Mouse (Mus musculus) lung, adult 2 months (tissue): ENCODE measurements around the gene Selp. TPM values are rescaled to one million over a fixed set of nuclear protein-coding genes. Genes with fewer than 3 reads are reported as not detected.

Experiments used
- DNase-seq: peaks from one replicate; pipeline ENCODE4 v3.0.0; 2022
- H3K4me1 ChIP-seq: fragments of 200-500 bp; 2 replicates; pipeline ENCODE4 v1.6.1; 2011; ENCODE audit warnings: low read length; ENCODE audit not compliant: control insufficient read depth, insufficient read depth
- H3K4me3 ChIP-seq: fragments of 200-500 bp; replicated peaks from 2 replicates; pipeline ENCODE3; 2011; ENCODE audit warnings: low read depth, mild to moderate bottlenecking, control low read depth, low read length; ENCODE audit errors: extremely low read depth
- CTCF ChIP-seq: fragments of 200-500 bp; IDR thresholded peaks from 2 replicates; pipeline ENCODE4 v1.5.1; 2011; ENCODE audit warnings: mild to moderate bottlenecking, low read length, control low read depth; ENCODE audit not compliant: insufficient read depth
- POLR2A ChIP-seq: fragments of 200-500 bp; IDR thresholded peaks from 2 replicates; pipeline ENCODE4 v1.6.1; 2011; ENCODE audit warnings: low read depth, mild to moderate bottlenecking, control low read depth, low read length, borderline replicate concordance; ENCODE audit errors: extremely low read depth
- WGBS: fragments of 180-500 bp; shearing (Covaris S2); methylation state at CpG from one replicate; pipeline ENCODE4 v1.1.7; 2018; 5-methylcytosine and 5-hydroxymethylcytosine counted together
- polyA plus RNA-seq: library from polyadenylated mRNA; depleted of rRNA; stranded (reverse); fragments of >200 nt; gene quantifications from 2 replicates; pipeline ENCODE4 v1.2.3, GENCODE M21; 2012

Selp gene
- polyA plus RNA-seq, 1 experiment = 7.4 TPM

GRCm38 (mm10) chr1:164134101-164134500 lies 19.0 kb downstream of the Selp start:
- no peak overlapping the region for H3K4me3 ChIP-seq
- TF ChIP-seq CTCF (no peak), POLR2A (no peak)
- peaks cover 7% of the 10 kb centered on the region for H3K4me1 ChIP-seq
- DNase-seq = no peak
- 34% methylated on average over 6 of the region's 6 CpGs for WGBS

- Histone ChIP-seq H3K4me1 (peaks cover 7% of the 10 kb centered on the region), H3K4me3 (no peak overlapping the region)
- no peak for DNase-seq
- 27% methylated on average over 5 of the region's 5 CpGs for WGBS
- TF ChIP-seq POLR2A = no peak
- no peak for TF ChIP-seq CTCF
Observed at GRCm38 (mm10) chr1:164135360-164135759, 20.3 kb downstream of the Selp start.

- TF ChIP-seq CTCF (no peak), POLR2A (no peak)
Observed at GRCm38 (mm10) chr1:164135960-164136359, 20.9 kb downstream of the Selp start.

GRCm38 (mm10) chr1:164136636-164137035 lies 21.6 kb downstream of the Selp start:
- Histone ChIP-seq H3K4me1 (peaks cover 7% of the 10 kb centered on the region), H3K4me3 (no peak overlapping the region)
- 52% methylated on average over 6 of the region's 6 CpGs for WGBS
- no peak for DNase-seq
- TF ChIP-seq CTCF = no peak
- no peak for TF ChIP-seq POLR2A

More at GRCm38 (mm10) chr1:164135960-164136359, 20.9 kb downstream of the Selp start:
- Histone ChIP-seq H3K4me1 (peaks cover 7% of the 10 kb centered on the region), H3K4me3 (no peak overlapping the region)
- DNase-seq = peak; percentile 5
- 18% methylated on average over 11 of the region's 11 CpGs for WGBS

GRCm38 (mm10) chr1:164138365-164139130 lies 23.5 kb downstream of the Selp start:
- Histone ChIP-seq H3K4me3 (no peak overlapping the region), H3K4me1 (peaks cover 7% of the 10 kb centered on the region)
- peak; percentile 72 for DNase-seq
- TF ChIP-seq POLR2A (no peak), CTCF (peak; percentile 95)
- 4% methylated on average over 5 of the region's 5 CpGs for WGBS

GRCm38 (mm10) chr1:164139464-164139863 lies 24.4 kb downstream of the Selp start:
- TF ChIP-seq POLR2A = no peak
- TF ChIP-seq CTCF = no peak
- H3K4me3 ChIP-seq = no peak overlapping the region
- WGBS = 65% methylated on average over 4 of the region's 4 CpGs

GRCm38 (mm10) chr1:164149083-164149482 lies 34.0 kb downstream of the Selp start:
- 90% methylated on average over 7 of the region's 7 CpGs for WGBS
- no peak for DNase-seq
- Histone ChIP-seq H3K4me1 (no peaks in the 10 kb centered on the region), H3K4me3 (no peak overlapping the region)
- no peak for TF ChIP-seq POLR2A
- no peak for TF ChIP-seq CTCF

More at GRCm38 (mm10) chr1:164139464-164139863, 24.4 kb downstream of the Selp start:
- peaks cover 7% of the 10 kb centered on the region for H3K4me1 ChIP-seq
- no peak for DNase-seq

- Histone ChIP-seq H3K4me3 (no peak within 1 kb of the TSS), H3K4me1 (no peaks in the 10 kb centered on the region)
- no peak for DNase-seq
- 23% methylated on average over 16 of the region's 16 CpGs for WGBS
- TF ChIP-seq CTCF (no peak), POLR2A (no peak)
Observed at GRCm38 (mm10) chr1:164151387-164152088, 36.5 kb downstream of the Selp start, which contains the start of gene F5. Gene F5 (plus strand): TSS chr1:164151838.

GRCm38 (mm10) chr1:164152836-164153235 lies 37.8 kb downstream of the Selp start:
- 65% methylated on average over 5 of the region's 5 CpGs for WGBS
- no peak overlapping the region for H3K4me3 ChIP-seq

More at GRCm38 (mm10) chr1:164152836-164153235, 37.8 kb downstream of the Selp start:
- H3K4me1 ChIP-seq = no peaks in the 10 kb centered on the region
- TF ChIP-seq CTCF = no peak
- TF ChIP-seq POLR2A = no peak
- DNase-seq = no peak
